Mouse (Mus musculus): ENCODE results near the gene Gm28047. TPM values are rescaled to one million over a fixed set of nuclear protein-coding genes. Genes with fewer than 3 reads are reported as not detected.
A peak's percentile ranks its signal among the peaks of the same experiment; 100 is the strongest.

The Gm28047 gene
- total RNA-seq, 1 experiment from 2014 or later: 1.7 TPM

- no peak for ATAC-seq (replicated peaks in 1 of 2; ENCODE audit: insufficient read depth in 1 of 2, low FRiP score in 2 of 2, low TSS enrichment in 1 of 2, low read depth in 1 of 2, poor library complexity in 2 of 2, severe bottlenecking in 2 of 2)
These were observed 98.5 kb downstream of the Gm28047 start for GRCm38 (mm10) chr15:102526111-102527002.

GRCm38 (mm10) chr15:102524892-102525485 lies 99.9 kb downstream of the Gm28047 start, which contains the start of gene Npff:
Gene Npff, minus strand, starts transcription at chr15:102524942.
- peak; percentile 60 to 73; a peak in 3 of 4 replicates for ATAC-seq (replicated peaks in 1 of 2; ENCODE audit: insufficient read depth in 1 of 2, low FRiP score in 2 of 2, low TSS enrichment in 1 of 2, low read depth in 1 of 2, poor library complexity in 2 of 2, severe bottlenecking in 2 of 2)

- no peak for ATAC-seq (replicated peaks in 1 of 2; ENCODE audit: insufficient read depth in 1 of 2, low FRiP score in 2 of 2, low TSS enrichment in 1 of 2, low read depth in 1 of 2, poor library complexity in 2 of 2, severe bottlenecking in 2 of 2)
These were observed 103.4 kb downstream of the Gm28047 start for GRCm38 (mm10) chr15:102521480-102521879.

DNA sequence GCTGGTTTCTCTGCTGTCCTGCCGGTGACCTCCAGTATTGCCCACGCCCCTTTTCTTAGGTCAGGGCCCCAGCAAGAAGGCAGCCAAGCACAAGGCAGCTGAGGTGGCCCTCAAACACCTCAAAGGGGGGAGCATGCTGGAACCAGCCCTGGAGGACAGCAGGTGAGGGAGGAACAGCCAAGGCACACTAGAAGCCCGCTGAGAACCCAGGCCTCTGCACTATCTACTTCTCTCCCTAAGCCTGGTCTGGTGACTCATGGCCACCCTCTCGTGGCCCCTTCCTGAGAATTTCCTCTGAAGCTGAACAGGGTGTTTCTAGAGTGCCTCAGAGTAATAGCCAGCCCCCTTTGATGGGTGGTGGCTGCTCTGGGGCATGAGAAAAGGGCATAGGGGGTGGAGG lies 104.5 kb downstream of the Gm28047 start:
- no peak for ATAC-seq (replicated peaks in 1 of 2; ENCODE audit: insufficient read depth in 1 of 2, low FRiP score in 2 of 2, low TSS enrichment in 1 of 2, low read depth in 1 of 2, poor library complexity in 2 of 2, severe bottlenecking in 2 of 2)

DNA sequence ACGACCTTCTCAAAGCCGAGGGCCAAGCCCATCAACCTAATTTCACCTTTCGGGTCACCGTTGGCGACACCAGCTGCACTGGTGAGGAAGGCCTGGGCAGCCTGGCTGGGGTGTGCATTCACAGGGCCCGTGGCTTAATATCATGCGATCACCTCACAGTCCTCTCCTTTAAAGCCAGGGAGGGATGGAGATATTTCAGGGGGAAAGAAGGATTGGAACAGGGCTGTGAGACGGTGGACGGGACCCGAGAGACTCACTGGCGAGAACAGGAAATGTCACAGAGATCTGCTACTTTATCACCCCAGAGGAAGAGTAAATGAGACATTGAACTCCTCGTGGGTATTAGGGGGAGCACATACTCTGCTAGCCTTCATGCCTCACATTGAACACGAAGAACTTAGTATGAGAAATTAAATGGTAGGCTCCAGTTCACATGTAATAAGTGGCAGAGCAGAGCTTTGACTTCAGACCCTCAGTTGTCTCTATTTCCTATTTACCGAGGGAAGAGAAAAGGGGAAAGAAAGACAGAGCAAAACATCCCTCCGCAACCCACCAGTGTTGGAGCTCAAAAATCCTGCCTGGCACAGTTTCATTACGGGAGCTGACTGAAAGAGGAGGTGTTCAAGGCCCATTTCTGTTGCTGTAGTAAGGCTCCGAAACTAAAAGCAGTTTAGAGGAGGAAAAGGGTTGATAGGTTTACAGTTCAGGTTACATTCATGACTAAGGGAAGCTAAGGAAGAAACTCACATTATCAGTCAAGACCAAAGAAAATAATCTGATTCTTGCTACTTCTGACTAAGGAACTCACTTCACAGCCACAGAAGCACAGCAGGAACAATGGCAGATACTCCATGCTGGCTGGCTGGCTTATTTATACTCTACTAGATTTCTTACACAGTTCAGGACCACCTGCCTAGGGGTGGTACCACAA lies 105.4 kb downstream of the Gm28047 start:
- no peak for ATAC-seq (replicated peaks in 1 of 2; ENCODE audit: insufficient read depth in 1 of 2, low FRiP score in 2 of 2, low TSS enrichment in 1 of 2, low read depth in 1 of 2, poor library complexity in 2 of 2, severe bottlenecking in 2 of 2)

DNA sequence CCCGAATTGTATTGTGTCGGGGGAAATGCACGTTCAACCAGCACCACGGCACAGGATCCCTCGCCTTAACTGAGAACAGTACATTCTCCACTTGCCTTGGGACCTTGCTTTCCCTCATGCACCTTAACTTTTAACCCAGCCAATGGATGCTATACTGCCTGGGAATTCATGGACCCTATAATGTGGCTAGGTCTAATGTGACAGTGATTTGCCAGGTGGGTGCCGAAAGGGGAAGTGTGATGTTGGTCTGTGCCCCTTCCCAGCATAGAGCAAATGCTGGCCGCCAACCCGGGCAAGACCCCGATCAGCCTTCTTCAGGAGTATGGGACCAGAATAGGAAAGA lies 106.0 kb downstream of the Gm28047 start:
- 0 out of 4 replicates have a peak, but pooled peaks of 1 of the 2 experiments have one; percentile 0 for ATAC-seq (replicated peaks in 1 of 2; ENCODE audit: insufficient read depth in 1 of 2, low FRiP score in 2 of 2, low TSS enrichment in 1 of 2, low read depth in 1 of 2, poor library complexity in 2 of 2, severe bottlenecking in 2 of 2)

GRCm38 (mm10) chr15:102517976-102518858 lies 106.7 kb downstream of the Gm28047 start, which contains the start of gene Tarbp2:
Gene Tarbp2, plus strand, starts transcription at chr15:102518192.
- peak; percentile 85 for ATAC-seq (replicated peaks in 1 of 2; ENCODE audit: insufficient read depth in 1 of 2, low FRiP score in 2 of 2, low TSS enrichment in 1 of 2, low read depth in 1 of 2, poor library complexity in 2 of 2, severe bottlenecking in 2 of 2)

GRCm38 (mm10) chr15:102517631-102517975 lies 107.3 kb downstream of the Gm28047 start:
- no peak for ATAC-seq (replicated peaks in 1 of 2; ENCODE audit: insufficient read depth in 1 of 2, low FRiP score in 2 of 2, low TSS enrichment in 1 of 2, low read depth in 1 of 2, poor library complexity in 2 of 2, severe bottlenecking in 2 of 2)

DNA sequence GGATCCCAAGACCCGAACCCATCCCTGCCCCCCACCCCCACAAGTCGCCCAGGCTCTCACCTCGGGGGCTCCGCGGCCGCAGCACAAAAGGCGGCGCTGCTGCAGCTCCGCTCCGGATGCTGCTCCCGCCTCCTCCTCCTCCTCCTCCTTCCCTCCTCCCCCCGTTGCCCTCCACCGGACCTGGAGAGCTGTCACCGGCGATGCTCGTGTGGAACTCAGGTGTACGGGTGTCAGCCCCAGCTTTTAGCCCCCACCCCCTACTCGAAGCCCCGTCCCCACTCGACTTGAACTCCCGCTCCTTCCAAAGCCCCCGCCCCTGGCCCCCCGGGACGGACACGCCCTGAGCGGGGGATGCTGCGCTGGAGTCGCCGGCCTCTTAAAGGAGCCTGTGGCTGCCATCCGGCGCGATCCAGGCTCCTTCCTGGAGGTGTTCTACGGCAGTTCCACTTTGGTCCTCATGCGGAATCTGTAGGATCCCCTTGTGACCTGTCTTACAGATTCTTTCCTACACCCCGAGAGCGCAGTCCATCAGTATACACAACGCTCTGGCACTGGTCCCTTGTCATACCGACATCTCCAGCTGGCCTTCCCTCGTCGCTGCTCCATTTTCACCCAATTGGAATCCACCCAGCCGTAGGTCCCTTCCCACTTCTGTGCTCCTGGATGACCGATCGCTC lies 108.0 kb downstream of the Gm28047 start, which contains the start of gene Map3k12:
Gene Map3k12, minus strand, starts transcription at position 337 of the 677 bp plus-strand sequence.
- no peak for ATAC-seq (replicated peaks in 1 of 2; ENCODE audit: insufficient read depth in 1 of 2, low FRiP score in 2 of 2, low TSS enrichment in 1 of 2, low read depth in 1 of 2, poor library complexity in 2 of 2, severe bottlenecking in 2 of 2)

DNA sequence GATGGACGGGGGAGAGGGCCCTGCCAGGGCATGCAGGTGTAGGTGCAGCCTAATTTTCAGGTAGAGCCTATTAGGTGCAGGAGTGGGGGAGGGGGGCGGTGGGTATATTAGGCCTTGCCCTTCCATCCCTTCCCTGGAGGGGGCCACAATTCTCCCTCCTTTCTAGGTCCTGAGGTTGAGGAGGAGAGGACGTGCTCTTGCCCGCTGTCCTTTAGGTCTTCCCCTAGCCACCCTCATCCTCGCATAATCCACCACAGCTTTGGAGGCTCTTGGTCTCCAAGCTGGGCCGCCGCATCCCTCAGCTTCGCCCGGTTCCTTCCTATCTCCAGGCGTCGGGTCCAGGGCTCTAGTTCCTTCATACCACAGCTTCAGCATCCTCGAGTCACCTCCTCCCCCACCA lies 108.6 kb downstream of the Gm28047 start:
- no peak for ATAC-seq (replicated peaks in 1 of 2; ENCODE audit: insufficient read depth in 1 of 2, low FRiP score in 2 of 2, low TSS enrichment in 1 of 2, low read depth in 1 of 2, poor library complexity in 2 of 2, severe bottlenecking in 2 of 2)

GRCm38 (mm10) chr15:102515791-102516190 lies 109.1 kb downstream of the Gm28047 start:
- no peak for ATAC-seq (replicated peaks in 1 of 2; ENCODE audit: insufficient read depth in 1 of 2, low FRiP score in 2 of 2, low TSS enrichment in 1 of 2, low read depth in 1 of 2, poor library complexity in 2 of 2, severe bottlenecking in 2 of 2)

GRCm38 (mm10) chr15:102515261-102515660 lies 109.6 kb downstream of the Gm28047 start:
- ATAC-seq (replicated peaks in 1 of 2; ENCODE audit: insufficient read depth in 1 of 2, low FRiP score in 2 of 2, low TSS enrichment in 1 of 2, low read depth in 1 of 2, poor library complexity in 2 of 2, severe bottlenecking in 2 of 2): no peak

DNA sequence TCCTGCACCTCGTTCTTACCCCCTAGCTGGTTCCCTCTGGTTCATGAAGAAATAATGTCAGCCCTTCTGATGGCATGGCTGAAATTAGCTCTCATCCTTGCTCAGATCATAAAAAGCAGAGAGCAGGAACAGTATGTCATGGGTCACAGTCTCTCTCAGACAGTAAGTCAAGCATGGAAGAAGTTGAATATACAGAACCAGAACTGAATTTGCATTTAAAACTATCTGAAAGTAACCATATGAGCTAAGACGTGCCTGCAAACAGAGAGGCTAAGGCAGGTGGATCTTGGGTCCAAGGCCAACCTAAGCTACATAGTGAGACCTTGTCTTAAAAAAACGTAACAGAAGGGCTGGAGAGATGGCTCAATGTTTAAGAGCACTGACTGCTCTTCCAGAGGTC lies 111.9 kb downstream of the Gm28047 start:
- ATAC-seq (replicated peaks in 1 of 2; ENCODE audit: insufficient read depth in 1 of 2, low FRiP score in 2 of 2, low TSS enrichment in 1 of 2, low read depth in 1 of 2, poor library complexity in 2 of 2, severe bottlenecking in 2 of 2): no peak

DNA sequence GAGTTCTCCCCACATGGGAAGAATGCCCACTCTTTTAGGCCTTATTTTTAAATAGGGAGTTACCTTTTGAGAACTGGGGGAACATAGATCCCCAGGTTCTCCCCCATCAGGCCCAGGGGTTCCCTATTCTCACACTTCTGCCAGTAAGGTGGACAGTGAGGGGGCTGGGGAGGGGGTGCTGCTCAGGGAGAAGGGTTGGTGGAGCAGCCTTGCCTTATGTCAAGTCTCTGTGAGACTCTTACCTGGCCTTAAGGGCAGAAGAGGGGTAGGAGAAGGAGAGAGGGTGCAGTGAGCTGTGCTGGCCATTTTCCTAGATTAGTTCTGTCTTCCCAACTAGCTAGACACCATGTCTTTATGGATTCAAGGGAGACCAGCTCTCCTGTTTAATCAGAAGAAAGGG lies 112.4 kb downstream of the Gm28047 start:
- no peak for ATAC-seq (replicated peaks in 1 of 2; ENCODE audit: insufficient read depth in 1 of 2, low FRiP score in 2 of 2, low TSS enrichment in 1 of 2, low read depth in 1 of 2, poor library complexity in 2 of 2, severe bottlenecking in 2 of 2)

DNA sequence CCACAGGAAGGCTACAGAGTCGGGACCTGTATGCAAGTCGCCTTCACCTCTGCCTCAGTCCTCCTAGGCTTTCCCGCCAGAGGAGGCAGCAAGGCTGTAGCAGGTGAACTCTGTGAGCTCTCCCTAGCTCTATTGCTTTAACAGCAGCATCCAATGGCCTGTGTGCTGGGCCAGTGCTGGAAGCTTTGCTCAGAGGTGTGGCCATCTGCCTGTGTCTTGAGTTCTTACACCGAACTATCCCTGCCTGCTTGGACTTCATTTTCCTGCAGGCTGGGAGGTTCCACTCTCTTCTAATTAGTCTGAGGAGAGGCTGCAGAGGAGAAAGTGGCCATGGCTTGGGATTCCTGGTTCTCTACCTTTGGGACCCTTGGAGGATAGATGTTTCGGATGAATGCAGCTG lies 112.9 kb downstream of the Gm28047 start:
- ATAC-seq (replicated peaks in 1 of 2; ENCODE audit: insufficient read depth in 1 of 2, low FRiP score in 2 of 2, low TSS enrichment in 1 of 2, low read depth in 1 of 2, poor library complexity in 2 of 2, severe bottlenecking in 2 of 2): no peak

GRCm38 (mm10) chr15:102511285-102511833 lies 113.5 kb downstream of the Gm28047 start:
- no peak for ATAC-seq (replicated peaks in 1 of 2; ENCODE audit: insufficient read depth in 1 of 2, low FRiP score in 2 of 2, low TSS enrichment in 1 of 2, low read depth in 1 of 2, poor library complexity in 2 of 2, severe bottlenecking in 2 of 2)

Measured in hematopoietic stem cell, adult 5-6 weeks (primary cell).